Mouse (Mus musculus): ENCODE results near the gene Hnrnpc.

- TF ChIP-seq CTCF (IDR thresholded peaks at IDR 0.05; ENCODE audit: low read depth) (no peak), EP300 (IDR thresholded peaks at IDR 0.05; ENCODE audit: low read depth) (no peak)
These were observed 3.5 kb downstream of the Hnrnpc start for GRCm38 (mm10) chr14:52100170-52100960.

Data from liver, embryonic 14.5 days (tissue).